Mouse (Mus musculus) midbrain, postnatal 0 days (tissue): ENCODE measurements around the gene Krtap12-1. TPM values are rescaled to one million over a fixed set of nuclear protein-coding genes. Genes with fewer than 3 reads are reported as not detected.
"Not testable (repeated sequence)": the region's sequence is repeated elsewhere in the genome, so short reads cannot be mapped to it uniquely, and the experiment has no call there.

Experiments
- ATAC-seq: fragments of 200-750 bp; cut with Nextera tagmentation; 2 replicates; pipeline ENCODE4 v1.8.0; 2017; ENCODE audit warnings: moderate number of reproducible peaks, mild to moderate bottlenecking, moderate TSS enrichment, moderate library complexity; ENCODE audit not compliant: low FRiP score
- DNase-seq: peaks from one replicate; pipeline ENCODE4 v3.0.0-alpha.2; 2015; ENCODE audit warnings: low spot score
- H3K27ac ChIP-seq: fragments of 300-500 bp; sonication (generic); 2 replicates; pipeline ENCODE4 v1.5.1; 2014; ENCODE audit warnings: low read depth, mild to moderate bottlenecking, low read length, mixed read lengths
- H3K27me3 ChIP-seq: fragments of 300-500 bp; sonication (generic); 2 replicates; pipeline ENCODE4 v1.6.1; 2014; ENCODE audit warnings: low read length, control low read depth, mixed read lengths; ENCODE audit not compliant: insufficient read depth
- H3K36me3 ChIP-seq: fragments of 300-500 bp; sonication (generic); 2 replicates; pipeline ENCODE4 v1.6.1; 2014; ENCODE audit warnings: low read length, control low read depth, mixed read lengths; ENCODE audit not compliant: insufficient read depth
- H3K4me1 ChIP-seq: fragments of 300-500 bp; sonication (generic); 2 replicates; pipeline ENCODE4 v1.6.1; 2014; ENCODE audit warnings: mild to moderate bottlenecking, control low read depth, antibody characterized with exemption, low read length, mixed read lengths; ENCODE audit not compliant: insufficient read depth
- H3K4me2 ChIP-seq: fragments of 300-500 bp; sonication (generic); 2 replicates; pipeline ENCODE4 v1.6.1; 2014; ENCODE audit warnings: low read depth, mild to moderate bottlenecking, low read length, mixed read lengths; ENCODE audit not compliant: poor library complexity, severe bottlenecking
- H3K4me3 ChIP-seq: fragments of 300-500 bp; sonication (generic); 2 replicates; pipeline ENCODE4 v1.5.1; 2014; ENCODE audit warnings: low read depth, mild to moderate bottlenecking, low read length, moderate library complexity
- H3K9ac ChIP-seq: fragments of 300-500 bp; sonication (generic); replicated peaks from 2 replicates; pipeline ENCODE4 v1.6.1; 2014; ENCODE audit warnings: mild to moderate bottlenecking, low read length, moderate library complexity, mixed read lengths; ENCODE audit not compliant: poor library complexity, severe bottlenecking
- H3K9me3 ChIP-seq: fragments of 300-500 bp; sonication (generic); 2 replicates; pipeline ENCODE4 v1.6.1; 2016; ENCODE audit warnings: low read length, control low read depth
- CTCF ChIP-seq: IDR thresholded peaks from 2 replicates; pipeline ENCODE4 v1.5.1; 2016; ENCODE audit warnings: antibody characterized with exemption, mild to moderate bottlenecking
- WGBS: fragments of 180-500 bp; shearing (Covaris S2); extraction: QIAGEN DNeasy Blood & Tissue Kit; methylation state at CpG from one replicate; pipeline ENCODE4 v1.1.7; 2014; 5-methylcytosine and 5-hydroxymethylcytosine counted together
- polyA plus RNA-seq: library from polyadenylated mRNA; unstranded; fragments of >200 nt; fragmentation: Nextera tagmentation; extraction: Ambion mirVana; gene quantifications from 2 replicates; pipeline ENCODE4 v1.2.1, GENCODE M21; 2015
- total RNA-seq: library from RNA; depleted of rRNA; stranded (reverse); fragments of >200 nt; gene quantifications from 2 replicates; pipeline ENCODE4 v1.2.3, GENCODE M21; 2014

Krtap12-1 gene
- total and polyA plus RNA-seq, 2 experiments from 2014 or later = not detected

GRCm38 (mm10) chr10:77684181-77684580 lies 36.2 kb upstream of the Krtap12-1 start:
- ATAC-seq (no peak), DNase-seq (no peak)
- Histone ChIP-seq H3K4me2 (no peak overlapping the region), H3K9me3 (no peaks in the 10 kb centered on the region), H3K4me1 (0 out of 2 replicates have a peak, but pooled peaks cover 3% of the 10 kb centered on the region), H3K36me3 (no peaks in the 10 kb centered on the region), H3K9ac (no peak overlapping the region), H3K27me3 (peaks cover 14% of the 10 kb centered on the region), H3K27ac (no peak overlapping the region), H3K4me3 (no peak overlapping the region)
- no peak for TF ChIP-seq CTCF
- 33% methylated on average over 8 of the region's 8 CpGs for WGBS

DNA sequence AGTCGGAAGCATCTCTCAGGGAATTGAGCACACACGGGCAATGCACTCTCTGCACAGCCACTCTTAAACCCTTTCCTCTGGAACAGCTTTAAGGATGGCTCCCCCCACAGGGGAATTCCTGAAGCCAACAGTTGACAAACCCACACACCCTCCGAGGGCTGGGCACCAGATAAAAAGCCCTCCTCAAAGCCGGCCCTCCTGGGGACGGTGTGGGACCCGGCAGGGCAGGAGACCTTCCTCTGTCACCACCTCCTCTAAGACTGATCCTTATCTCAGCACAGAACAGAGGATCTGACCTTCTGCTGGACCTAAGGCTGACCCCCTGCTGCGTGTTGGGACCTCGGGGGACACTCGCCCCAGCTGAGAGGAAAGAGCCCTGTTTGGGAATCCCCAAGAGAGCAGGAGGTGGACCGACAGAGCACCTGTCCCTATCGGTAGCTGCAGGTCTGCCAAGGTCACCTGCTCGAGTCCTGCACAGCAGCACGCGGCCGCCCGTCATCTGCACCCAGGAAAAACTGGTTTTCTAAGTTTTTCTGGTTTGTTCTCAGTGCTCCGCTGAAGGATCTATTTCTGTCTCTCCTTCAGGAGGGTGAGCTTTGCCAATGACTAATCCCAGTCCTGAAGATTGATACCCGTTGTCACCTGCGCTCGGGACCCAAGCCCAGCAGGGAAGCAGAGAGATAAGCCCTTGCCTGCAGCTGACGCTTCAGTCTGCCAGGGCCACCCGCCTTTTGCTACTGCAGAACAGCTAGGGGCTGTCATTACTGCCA lies 34.3 kb upstream of the Krtap12-1 start, which contains the start of gene Tspear:
TSS of gene Tspear (plus strand) at position 675 of the 770 bp plus-strand sequence.
- H3K27ac ChIP-seq = no peak within 1 kb of the TSS
- TF ChIP-seq CTCF = no peak
- H3K27me3 ChIP-seq = peaks cover 14% of the 10 kb centered on the region
- no peak for DNase-seq
- H3K9ac ChIP-seq = no peak within 1 kb of the TSS
- no peaks in the 10 kb centered on the region for H3K9me3 ChIP-seq
- H3K36me3 ChIP-seq = no peaks in the 10 kb centered on the region
- ATAC-seq = no peak
- 11% methylated on average over 22 of the region's 22 CpGs for WGBS
- H3K4me1 ChIP-seq = 0 out of 2 replicates have a peak, but pooled peaks cover 3% of the 10 kb centered on the region
- no peak within 1 kb of the TSS for H3K4me3 ChIP-seq
- H3K4me2 ChIP-seq = no peak within 1 kb of the TSS

- no peak for DNase-seq
- no peak for ATAC-seq
- Histone ChIP-seq H3K36me3 (no peaks in the 10 kb centered on the region), H3K27me3 (peaks cover 14% of the 10 kb centered on the region), H3K4me2 (no peak overlapping the region), H3K27ac (no peak overlapping the region), H3K4me3 (no peak overlapping the region), H3K4me1 (0 out of 2 replicates have a peak, but pooled peaks cover 3% of the 10 kb centered on the region), H3K9ac (no peak overlapping the region), H3K9me3 (no peaks in the 10 kb centered on the region)
- no peak for TF ChIP-seq CTCF
- 46% methylated on average over 10 of the region's 10 CpGs for WGBS
Measured at GRCm38 (mm10) chr10:77687021-77687420, 33.4 kb upstream of the Krtap12-1 start.

- DNase-seq, ATAC-seq, H3K27ac ChIP-seq, H3K9me3 ChIP-seq, H3K4me3 ChIP-seq, H3K4me1 ChIP-seq, H3K9ac ChIP-seq, H3K4me2 ChIP-seq, H3K36me3 ChIP-seq: not testable (repeated sequence)
- 70% methylated on average over 3 of the region's 3 CpGs for WGBS
- peaks cover 14% of the 10 kb centered on the region for H3K27me3 ChIP-seq
Measured at GRCm38 (mm10) chr10:77690356-77690807, 30.0 kb upstream of the Krtap12-1 start, which contains the start of gene Gm19402. Gm19402 (minus strand) TSS chr10:77690757.

DNA sequence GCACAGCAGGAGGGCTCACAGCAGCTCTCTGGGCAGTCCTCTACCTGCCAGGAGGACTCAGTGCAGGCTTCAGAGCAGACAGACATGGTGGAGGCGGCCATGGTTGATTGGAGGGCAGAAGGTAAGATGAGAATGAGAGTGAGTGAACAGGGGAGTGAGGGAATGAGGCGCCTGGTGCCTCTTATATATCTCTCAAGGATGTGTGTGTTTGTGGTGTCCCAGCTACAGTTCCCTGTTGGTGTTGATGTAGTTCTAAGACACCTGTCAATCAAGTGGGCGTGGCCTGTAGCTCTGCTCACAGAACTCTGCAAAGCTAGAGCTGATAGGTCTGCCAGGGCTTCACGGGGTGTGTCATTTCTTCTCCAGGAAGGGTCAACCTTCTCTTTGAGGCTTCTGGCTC lies 23.3 kb upstream of the Krtap12-1 start, which contains the start of gene Gm9508:
TSS of gene Gm9508 (minus strand) at position 101 of the 400 bp plus-strand sequence.
- DNase-seq = no peak
- 39% methylated on average over 4 of the region's 4 CpGs for WGBS

GRCm38 (mm10) chr10:77706326-77706725 lies 14.1 kb upstream of the Krtap12-1 start, which contains the start of gene Gm10272:
Gm10272 (plus strand) TSS chr10:77706626.
- DNase-seq (no peak), ATAC-seq (no peak)
- TF ChIP-seq CTCF = no peak
- H3K27ac ChIP-seq = no peak within 1 kb of the TSS
- H3K27me3 ChIP-seq = no peaks in the 10 kb centered on the region
- H3K4me3 ChIP-seq = no peak within 1 kb of the TSS
- H3K4me2 ChIP-seq = no peak within 1 kb of the TSS
- 96% methylated on average over 1 of the region's 1 CpGs for WGBS
- H3K36me3 ChIP-seq = no peaks in the 10 kb centered on the region
- H3K4me1 ChIP-seq = no peaks in the 10 kb centered on the region
- peaks cover 6% of the 10 kb centered on the region; the same call in 1 of the 2 replicates for H3K9me3 ChIP-seq
- no peak within 1 kb of the TSS for H3K9ac ChIP-seq

More for the DNA sequence above, 23.3 kb upstream of the Krtap12-1 start, which contains the start of gene Gm9508:
- Histone ChIP-seq H3K9ac (no peak within 1 kb of the TSS), H3K4me1 (no peaks in the 10 kb centered on the region), H3K9me3 (no peaks in the 10 kb centered on the region), H3K27ac (no peak within 1 kb of the TSS), H3K27me3 (no peaks in the 10 kb centered on the region), H3K4me2 (no peak within 1 kb of the TSS), H3K4me3 (no peak within 1 kb of the TSS), H3K36me3 (no peaks in the 10 kb centered on the region)
- no peak for TF ChIP-seq CTCF
- ATAC-seq = no peak
